Mouse (Mus musculus): Measurements from ENCODE around the gene Clns1a.

DNA sequence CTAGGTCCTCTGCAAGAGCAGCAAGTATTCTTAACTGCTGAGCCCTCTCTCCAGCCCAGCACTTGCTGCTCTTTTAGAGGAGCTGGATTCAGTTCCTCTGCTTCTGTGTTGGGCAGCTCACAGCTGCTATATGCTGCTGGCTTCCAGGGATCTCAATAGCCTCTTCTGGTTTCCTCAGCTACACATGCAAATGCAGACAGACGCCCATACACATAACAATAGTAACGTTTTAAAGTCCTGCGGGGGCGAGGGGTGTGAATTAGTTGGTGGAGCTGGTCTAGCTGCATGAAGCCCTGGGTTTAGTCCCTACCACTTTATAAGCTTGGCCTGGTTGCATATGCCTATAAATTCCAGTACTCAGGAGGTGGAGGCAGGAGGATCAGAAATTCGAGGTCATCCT is 22.6 kb downstream of the Clns1a start:
- TF ChIP-seq TAL1 (IDR thresholded peaks at IDR 0.05; ENCODE audit: low read length) = no peak
- no peak for TF ChIP-seq GATA1 (IDR thresholded peaks at IDR 0.05; ENCODE audit: low read length)

Data from erythroblast, embryonic 14.5 days (primary cell).